Mouse (Mus musculus): ENCODE measurements around the gene Smok2b.
"Not testable (repeated sequence)": the region's sequence is repeated elsewhere in the genome, so short reads cannot be mapped to it uniquely, and the experiment has no call there.

Gene Smok2b

DNA sequence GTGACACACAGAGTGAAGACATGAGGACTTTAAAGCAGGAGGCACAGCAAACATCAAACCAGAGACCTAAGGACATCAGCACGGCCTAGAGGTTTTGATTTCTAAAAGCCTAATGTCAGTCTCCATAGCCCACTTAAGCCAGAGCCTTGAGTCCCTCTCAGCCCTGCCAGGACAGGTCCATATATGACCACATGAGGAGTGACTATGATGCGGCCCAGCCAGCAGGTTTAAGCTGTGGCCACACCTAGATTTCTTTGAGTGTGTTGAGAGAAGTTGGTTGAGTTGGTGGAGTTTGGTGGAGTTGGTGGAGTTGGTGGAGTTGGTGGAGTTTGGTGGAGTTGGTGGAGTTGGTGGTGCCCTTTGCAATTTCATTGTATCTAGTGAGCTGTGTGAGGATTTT, at the start of gene Smok2b:
Gene Smok2b (plus strand): TSS at position 301 of the 400 bp plus-strand sequence.
- in situ Hi-C loops (cut with MboI, MseI): loop anchor here (5.0 to 10.0 kb wide), 7 partner anchors 38 to 312 kb away; no protein-coding TSS in a partner anchor

DNA sequence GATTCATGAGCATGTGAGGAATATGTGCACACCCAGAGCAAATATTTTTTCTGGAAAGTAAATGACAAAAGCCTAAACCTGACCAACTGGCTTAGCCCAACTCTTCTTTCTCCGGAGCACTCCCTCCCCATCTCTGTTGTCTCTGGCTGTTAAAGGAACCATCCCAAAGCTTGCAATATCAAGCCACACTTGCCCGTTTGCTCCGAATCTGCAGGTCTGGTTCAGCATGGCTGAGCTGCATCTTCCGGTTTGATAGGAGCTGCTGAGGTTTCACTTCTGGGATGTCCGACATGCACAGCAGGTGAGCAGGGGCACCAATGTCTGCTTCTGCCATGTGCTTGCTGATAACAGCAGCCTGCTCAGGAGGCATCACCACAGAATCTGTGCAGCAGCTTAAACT, 49.6 kb upstream of the Smok2b start:
- in situ Hi-C loops (cut with MboI, MseI): not testable (repeated sequence)

DNA sequence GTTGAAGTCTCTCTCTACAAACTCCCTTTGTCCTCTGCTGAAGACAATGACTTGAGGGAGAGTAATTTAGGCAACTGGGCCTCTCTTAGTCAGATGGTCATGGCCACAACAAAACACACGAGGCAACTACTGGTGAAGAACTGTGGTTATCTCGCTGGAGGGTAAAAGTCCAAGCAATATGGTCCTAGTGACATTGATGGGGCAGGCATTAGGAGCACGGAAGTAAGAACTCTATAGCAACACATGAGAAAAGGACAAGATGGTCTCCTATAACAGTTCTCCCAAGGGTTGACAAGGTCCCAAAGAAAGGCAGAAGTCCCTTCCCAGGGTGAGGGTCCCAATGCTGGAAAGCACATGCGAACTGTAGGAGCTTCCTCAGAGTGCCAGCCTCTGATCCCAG, 47.3 kb upstream of the Smok2b start:
- in situ Hi-C loops (cut with MboI, MseI): not testable (repeated sequence)

DNA sequence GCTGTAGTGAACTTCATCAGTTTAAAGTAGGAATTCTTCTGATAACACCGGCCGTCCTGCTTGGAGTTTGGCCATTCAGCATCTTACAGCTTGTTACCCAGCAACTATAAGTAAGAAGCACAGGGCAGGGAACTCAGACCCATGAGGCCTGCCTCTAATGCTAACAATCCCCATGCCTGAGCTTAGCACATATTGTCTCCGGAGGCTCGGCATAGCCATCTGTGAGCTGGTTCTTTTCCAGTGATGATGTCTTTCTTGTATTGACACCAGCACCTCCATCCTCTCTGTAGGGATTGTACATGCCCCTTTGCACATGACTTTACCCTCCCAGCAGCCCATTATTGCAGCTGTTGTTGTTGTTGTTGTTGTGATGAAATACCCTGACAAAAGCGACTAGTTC, 45.5 kb upstream of the Smok2b start:
- in situ Hi-C loops (cut with MboI, MseI): not testable (repeated sequence)

DNA sequence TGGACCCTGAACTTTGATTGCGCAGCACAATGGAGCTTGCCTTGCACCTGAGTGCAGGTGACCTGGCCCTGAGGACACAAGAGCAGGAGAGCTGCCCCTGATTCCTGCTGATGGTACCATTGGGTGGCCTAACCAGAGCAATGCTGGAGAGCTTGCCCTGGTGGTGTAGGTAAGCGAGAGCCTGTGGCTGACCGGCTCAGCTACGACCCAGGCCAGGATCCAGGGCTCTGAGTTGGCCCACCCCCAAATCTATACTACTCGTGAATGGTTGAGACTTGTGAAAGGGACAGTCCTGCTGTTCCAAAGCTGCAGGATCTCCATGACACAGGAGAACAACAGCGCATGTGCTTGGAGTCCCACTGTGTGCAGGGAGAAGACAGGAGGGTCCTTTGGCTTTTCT, 43.5 kb upstream of the Smok2b start:
- in situ Hi-C loops (cut with MboI, MseI): loop anchor here in 1 of 2 experiments (5.0 kb wide), 1 partner anchor 306 kb away; no protein-coding TSS in a partner anchor

DNA sequence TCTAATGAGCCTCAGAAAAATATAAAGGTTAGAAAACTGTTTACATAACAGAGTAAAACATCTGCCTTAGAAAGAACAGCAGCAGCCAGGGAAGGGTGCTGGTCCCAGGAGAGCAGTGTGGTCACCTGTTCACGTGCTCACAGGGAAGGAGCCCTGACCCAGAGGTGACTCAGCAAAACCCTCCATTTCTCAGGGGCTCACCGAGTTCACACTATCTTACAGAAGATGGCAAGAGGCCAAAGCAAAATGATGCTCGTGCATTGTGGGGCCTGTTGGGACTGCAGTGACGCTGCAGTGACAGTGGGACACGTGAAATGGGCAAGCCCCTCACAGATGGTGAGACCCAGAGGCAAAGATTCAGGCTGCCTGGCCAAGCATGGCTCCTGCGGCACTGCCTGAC, 42.4 kb upstream of the Smok2b start:
- in situ Hi-C loops (cut with MboI, MseI): loop anchor here in 1 of 2 experiments (5.0 kb wide), 1 partner anchor 305 kb away; no protein-coding TSS in a partner anchor

DNA sequence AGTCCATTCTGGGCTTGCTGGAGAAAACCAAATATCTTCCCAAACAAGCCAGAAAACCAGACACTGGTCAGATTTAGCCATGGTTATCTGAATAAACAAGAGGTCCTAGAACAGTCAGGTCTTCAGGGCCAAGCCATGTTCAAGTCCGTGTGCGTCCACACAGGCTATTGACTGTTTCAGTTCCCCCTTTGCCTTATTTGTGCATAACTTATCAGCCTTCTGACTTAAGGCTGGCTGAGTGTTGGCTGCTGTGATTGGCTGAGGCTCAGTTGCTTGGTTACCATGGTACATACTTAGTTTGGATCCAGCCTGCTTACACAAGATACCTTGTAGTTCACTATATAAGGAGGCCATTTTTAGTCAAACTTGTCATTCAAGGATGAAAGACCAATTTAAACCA, 41.2 kb upstream of the Smok2b start:
- in situ Hi-C loops (cut with MboI, MseI): loop anchor here in 1 of 2 experiments (5.0 kb wide), 1 partner anchor 303 kb away; no protein-coding TSS in a partner anchor

DNA sequence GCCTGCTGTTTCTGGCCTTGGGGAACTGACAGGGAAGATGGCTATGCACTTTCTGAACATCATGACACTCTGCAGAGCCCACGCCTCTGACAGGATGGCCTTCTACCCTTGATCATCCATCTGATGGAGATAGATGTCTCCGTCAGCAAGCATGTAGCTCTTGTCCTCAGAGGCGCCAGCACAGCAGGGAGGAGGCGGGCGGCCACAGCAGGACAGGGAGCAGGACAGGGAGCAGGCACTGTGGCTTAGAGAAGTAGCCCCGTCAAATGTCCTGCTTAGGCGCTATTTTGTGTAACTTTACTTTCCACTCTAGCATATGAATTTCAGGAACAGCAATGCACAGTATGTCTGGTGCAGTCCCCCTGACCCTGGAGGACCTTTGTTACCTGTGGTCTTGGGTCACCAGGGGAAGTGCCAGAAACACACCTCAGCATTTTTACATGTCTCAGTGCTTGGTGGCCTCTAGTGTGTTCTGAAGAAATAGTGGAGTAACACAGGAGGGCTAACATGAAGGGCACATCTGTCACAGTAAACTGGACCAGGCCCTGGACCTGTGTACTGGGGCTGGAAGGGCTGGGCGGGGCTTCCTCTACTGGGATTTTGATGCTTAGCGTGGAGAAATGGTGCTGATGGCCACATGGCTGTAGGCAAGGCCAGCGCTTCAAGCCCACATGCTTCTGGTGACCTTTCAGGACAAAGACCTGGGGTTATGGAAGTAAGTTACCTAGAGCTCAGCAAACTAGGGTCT, 39.0 kb upstream of the Smok2b start:
- in situ Hi-C loops (cut with MboI, MseI): loop anchor here (5.0 kb wide), 2 partner anchors 41 to 306 kb away; partner anchors contain the start of gene Smok2b (in 1 of the 2)

DNA sequence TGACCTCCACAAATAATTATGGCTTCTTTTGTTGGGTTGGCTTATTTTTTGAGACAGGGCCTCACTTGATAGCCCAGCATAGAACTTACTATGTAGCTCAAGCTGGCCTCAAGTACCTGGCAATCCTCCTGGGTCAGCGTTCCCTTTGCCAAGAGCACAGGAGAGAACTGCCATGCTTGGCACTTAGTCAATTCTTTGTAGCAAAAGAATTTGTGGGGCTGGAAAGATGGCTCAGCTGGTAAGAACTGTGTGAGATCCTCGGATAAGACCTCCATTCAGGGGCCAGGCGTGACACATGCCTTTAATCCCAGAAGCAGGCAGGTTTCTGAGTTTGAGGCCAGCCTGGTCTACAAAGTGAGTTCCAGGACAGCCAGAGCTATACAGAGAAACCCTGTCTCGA, 33.6 kb upstream of the Smok2b start:
- in situ Hi-C loops (cut with MboI, MseI): not testable (repeated sequence)

DNA sequence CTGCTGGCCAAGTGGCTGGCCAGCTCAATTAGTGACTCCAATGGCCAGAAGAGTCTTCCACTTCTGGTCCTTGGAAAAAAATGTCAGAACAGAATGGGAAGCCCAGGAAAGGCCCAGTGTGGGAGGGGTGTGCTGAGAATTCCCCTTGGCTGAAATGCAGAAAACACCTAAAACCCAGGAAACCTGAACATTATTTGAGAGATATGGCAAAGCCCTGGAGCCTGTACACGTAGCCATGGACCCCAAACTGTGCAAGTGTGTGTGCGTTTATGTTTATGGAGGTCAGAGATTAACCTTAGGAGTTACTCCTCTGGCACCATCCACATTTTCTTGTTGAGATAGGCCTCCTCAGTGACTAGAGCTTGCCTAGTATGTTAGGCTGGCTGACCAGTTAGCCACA, 31.2 kb upstream of the Smok2b start:
- in situ Hi-C loops (cut with MboI, MseI): not testable (repeated sequence)

DNA sequence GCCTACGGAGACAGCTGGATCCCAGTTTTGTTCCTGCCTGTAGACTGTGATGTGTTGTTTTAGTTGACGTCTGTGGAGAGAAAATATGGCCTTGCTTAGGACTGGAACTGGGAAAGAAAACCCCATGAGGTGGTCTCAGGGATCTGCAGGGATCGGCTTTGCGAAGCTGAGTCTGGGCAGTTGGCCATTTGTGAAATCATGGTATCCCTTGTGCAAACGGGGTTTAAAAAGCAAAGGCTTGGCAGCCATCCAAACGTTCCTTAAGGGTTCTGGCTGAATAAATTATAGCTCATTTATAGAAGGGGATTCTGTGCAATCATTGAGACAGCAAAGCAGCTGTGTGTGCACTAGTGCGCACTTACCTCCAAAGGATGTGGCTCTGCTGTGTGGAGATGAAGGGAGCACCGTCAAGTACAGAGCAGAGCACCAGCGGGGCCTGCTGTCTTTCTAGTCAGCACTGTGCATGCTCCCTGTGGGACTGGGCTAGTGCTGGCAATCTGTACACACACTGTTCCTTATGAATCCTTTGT, 30.1 kb upstream of the Smok2b start:
- in situ Hi-C loops (cut with MboI, MseI): not testable (repeated sequence)

DNA sequence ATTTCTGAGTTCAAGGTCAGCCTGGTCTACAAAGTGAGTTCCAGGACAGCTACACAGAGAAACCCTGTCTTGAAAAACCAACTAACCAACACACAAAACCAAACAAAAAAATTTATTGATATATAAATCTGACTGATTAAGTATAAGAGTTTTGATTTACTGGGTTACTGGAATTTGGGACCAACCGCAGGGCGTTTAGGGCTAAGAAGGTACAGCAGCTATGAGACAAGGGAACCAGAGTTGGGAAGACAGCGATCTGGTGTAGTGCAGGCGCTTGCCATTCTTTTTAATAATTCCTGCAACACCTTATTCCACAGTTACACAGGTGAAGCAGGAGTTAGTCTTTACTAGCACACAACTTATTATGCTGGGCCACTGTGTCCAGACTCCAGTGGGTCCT, 28.5 kb upstream of the Smok2b start:
- in situ Hi-C loops (cut with MboI, MseI): not testable (repeated sequence)

DNA sequence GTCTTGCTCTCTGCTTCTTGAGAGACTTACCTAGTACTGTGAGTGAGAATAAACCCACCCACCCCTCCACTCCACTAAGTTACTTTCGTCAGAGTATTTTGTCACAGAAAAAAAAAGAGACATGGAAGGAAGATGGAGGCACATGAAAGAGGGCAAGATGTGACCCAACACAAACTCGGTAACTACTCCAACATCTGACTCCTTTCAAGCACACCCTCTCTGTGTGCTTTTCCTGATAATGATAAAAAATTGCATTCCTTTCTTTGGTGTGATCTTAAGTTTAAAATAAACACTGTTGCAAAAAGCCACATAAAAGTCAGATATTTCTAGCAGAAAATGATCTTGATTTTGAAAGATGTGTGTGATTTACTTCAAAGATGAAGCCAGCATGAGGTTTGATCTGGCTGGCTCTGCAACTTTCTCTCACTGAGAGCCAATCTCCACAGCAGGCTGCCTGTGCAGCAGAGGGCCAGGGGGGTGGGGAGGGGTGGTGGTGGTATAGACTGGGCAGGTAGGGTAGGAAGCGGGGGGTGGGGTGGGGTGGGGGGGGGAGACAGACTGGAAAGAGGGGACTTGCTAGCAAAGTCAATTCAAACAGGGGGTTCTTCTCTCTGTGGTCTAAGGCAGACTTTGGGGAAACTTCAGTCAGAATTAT, 27.5 kb upstream of the Smok2b start:
- in situ Hi-C loops (cut with MboI, MseI): not testable (repeated sequence)

DNA sequence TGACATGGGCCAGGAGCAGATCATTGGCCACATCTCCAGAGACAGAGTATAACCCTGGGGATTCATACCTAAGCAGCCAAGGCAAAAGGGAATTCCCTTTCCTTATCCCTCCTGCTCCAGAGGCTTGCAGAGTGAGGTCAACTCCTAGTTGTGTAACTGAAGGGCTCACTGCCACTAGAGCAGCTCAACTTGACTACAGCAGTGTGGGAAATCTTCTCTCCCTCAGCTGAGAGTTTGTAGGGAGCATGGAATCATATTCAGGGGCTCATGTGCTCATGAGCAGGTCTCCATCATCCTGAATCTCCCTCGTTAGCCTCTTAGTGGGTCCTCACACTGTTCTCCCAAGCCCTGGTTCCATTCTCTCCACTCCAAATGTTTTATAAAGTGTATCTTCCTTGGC, 24.8 kb upstream of the Smok2b start:
- in situ Hi-C loops (cut with MboI, MseI): not testable (repeated sequence)

DNA sequence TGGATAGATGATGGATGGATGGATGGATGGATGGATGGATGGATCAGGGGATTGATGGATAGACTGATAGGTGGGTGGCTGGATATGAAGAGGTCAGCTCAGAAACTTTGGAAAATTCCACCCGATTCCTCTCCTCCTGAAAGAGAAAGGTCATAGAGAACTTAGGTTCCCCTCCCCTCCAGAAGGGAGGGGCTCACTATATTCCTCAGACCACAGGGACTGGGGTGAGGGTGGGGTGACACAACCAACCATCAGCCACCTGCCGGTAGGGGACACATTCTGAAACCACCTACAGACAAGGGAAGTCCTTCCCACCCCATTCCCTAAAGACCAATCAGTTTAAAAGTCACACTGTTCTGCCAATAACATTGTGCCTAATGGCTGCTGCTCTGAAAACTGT, 23.6 kb upstream of the Smok2b start:
- in situ Hi-C loops (cut with MboI, MseI): no loop called here

DNA sequence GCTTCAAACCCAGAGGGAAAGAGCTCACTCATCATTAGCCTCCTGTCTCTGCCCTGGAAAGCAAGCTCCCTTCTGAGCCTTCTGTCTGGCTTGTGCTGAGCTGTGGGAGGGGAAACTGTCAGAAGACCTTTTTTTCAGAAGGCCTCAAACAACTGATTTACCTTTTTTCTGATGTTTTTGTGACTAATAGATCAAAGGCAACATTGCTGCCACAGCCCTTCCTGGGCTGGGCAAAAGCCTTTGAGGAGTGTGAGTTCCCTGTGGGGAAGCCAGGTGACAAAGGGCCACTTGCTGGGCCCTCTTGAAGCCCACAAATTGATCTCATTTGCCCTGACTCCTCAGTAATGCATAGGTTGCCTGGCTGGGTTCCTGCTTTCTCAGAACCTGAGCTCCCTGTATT, 21.6 kb upstream of the Smok2b start:
- in situ Hi-C loops (cut with MboI, MseI): not testable (repeated sequence)

DNA sequence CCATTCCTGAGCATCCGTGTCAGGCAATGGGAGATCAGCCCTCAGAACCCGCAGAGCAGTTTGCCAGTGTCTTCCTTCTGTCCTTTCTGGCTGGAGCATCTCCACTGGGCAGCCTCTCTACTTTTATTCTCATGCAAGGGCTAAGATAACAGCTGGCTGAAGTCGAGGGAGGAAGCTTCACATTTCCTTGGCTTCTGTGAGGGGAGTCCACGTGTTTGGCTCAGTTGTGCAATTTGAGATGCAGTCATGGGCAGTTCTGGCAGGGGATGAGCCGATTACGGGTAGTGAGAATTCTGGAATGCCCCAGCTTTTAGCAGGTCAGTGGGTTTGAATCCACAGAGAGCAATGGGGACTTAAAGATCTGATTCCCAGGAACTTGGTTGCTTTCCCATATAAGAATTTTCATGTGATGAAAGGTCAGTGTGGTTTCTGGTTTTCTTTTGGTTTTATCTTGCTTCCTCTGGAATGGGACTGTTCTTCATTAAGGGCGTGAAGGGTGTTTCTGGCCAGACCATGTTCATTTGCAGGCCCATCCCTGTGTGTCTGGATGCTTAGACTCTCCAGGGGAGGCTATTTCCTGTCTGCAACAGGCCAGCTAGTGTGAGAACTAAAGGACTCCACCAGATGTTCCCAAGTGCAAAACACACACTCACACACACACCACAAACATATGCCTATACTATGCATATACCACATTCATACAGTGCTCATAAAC, 17.8 kb upstream of the Smok2b start:
- in situ Hi-C loops (cut with MboI, MseI): loop anchor here (5.0 to 10.0 kb wide), 2 partner anchors 113 to 115 kb away; no protein-coding TSS in a partner anchor

DNA sequence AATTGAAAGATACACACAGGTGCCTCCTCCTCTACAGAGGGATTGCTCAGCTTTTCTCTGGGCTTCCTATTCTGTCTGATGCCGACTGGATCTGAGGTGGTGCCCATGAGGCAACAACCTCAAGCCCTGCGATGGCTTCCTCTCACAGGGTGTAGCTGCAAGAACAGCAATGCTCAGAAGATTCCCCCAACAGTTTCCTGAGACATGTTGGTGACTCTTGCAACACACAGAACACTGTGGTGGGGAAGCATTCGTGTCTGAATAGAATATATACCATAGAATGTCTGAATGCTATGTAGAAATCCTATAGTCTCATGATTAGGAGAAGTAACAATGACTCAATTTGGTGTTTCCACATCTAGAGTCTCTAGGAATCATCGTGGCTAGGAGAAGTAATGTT, 15.9 kb upstream of the Smok2b start:
- in situ Hi-C loops (cut with MboI, MseI): loop anchor here (5.0 to 10.0 kb wide), 2 partner anchors 111 to 113 kb away; no protein-coding TSS in a partner anchor

DNA sequence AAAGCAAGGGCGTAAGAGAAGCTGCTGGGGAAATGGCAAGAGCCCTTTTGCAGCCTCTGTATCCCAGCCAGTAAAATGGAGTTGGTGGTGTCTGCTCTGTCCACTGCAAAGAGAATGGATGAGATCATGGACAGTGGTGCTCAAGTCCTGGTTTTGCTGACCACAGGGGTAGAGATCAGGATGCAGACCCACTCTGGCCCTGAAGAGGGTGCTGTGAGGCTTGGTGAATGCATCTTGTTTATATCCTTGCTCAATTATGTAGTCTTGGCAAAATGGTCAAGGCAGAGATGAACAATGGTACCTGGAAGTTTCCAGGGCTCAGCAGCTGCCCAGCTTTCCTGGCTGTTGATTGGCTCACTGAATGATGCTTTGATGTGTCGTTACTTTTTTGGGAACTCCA, 14.5 kb upstream of the Smok2b start:
- in situ Hi-C loops (cut with MboI, MseI): loop anchor here in 1 of 2 experiments (10.0 kb wide), 1 partner anchor 109 kb away; no protein-coding TSS in a partner anchor

DNA sequence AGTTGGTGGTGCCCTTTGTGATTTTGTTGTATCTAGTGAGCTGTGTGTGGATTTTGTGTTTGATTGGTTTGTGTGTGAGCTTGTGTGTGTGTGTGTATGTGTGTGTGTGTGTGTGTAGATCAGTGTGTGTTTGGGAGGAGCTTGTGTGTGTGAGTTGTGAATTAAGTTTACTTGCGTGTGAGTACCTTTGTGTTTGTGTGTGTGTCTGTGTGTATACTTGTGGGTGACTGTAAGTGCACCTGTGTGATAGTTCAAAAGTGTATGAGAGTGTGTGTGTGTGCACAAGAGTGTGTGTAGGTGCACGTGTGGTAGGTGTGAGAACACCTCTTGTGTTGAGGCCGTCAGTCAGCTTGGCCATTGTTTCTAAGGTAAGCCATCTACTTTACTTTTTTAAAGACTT, 9.2 kb upstream of the Smok2b start, which contains the start of gene Smok2a:
Gene Smok2a (plus strand): TSS at position 301 of the 400 bp plus-strand sequence.
- in situ Hi-C loops (cut with MboI, MseI): no loop called here

DNA sequence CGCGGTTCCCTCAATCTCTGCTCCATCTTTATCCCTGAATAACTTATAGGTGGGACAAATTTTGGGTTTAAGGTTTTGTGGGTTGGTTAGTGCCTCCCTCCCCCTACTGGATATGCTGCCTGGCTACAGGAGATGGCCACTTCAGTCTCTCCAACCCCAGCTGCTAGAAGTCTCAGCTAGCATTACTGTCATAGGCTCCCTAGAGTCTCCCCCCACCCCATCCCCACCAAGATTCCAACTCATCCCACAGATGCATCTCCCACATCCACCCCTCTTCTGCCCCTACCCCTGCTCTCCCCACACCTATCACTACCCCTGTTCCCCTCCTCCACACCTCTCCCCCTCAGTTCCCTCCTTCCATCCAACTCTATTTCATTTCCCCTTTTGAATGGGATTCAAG, 8.1 kb upstream of the Smok2b start:
- in situ Hi-C loops (cut with MboI, MseI): not testable (repeated sequence)

Data from T-helper 17 cell (primary cell).